Mouse (Mus musculus): Measurements from ENCODE around the gene Ndufc2.

DNA sequence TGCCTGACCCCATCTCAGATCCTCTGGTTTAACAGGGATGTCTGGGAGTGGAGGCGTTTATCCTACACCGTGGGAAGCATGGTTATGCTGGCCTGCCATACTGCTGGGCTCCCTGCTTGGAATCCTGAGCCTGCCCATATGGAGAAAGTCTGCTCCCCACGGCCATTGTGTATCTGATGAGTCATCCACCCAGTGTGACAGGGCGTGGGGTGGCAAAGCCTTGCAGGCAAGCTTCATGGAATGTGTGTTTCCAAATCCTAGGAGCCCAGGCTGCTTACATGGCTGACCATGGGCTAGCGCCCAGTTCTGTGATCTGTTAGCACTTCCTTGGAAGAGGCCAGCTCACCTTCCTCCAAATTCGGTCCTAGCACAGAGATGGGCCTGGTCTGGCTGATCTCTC is 26.8 kb downstream of the Ndufc2 start:
- TF ChIP-seq GATA1 (IDR thresholded peaks at IDR 0.05; ENCODE audit: low read length), result no peak
- no peak for TF ChIP-seq TAL1 (IDR thresholded peaks at IDR 0.05; ENCODE audit: low read length)
